Mouse (Mus musculus): ENCODE data around the gene Kdm2b. TPM values are rescaled to one million over a fixed set of nuclear protein-coding genes. Genes with fewer than 3 reads are reported as not detected.

Gene Kdm2b
- total RNA-seq, 4 experiments from 2014 or later: 29.1 to 40.3 (median 34.6) TPM

DNA sequence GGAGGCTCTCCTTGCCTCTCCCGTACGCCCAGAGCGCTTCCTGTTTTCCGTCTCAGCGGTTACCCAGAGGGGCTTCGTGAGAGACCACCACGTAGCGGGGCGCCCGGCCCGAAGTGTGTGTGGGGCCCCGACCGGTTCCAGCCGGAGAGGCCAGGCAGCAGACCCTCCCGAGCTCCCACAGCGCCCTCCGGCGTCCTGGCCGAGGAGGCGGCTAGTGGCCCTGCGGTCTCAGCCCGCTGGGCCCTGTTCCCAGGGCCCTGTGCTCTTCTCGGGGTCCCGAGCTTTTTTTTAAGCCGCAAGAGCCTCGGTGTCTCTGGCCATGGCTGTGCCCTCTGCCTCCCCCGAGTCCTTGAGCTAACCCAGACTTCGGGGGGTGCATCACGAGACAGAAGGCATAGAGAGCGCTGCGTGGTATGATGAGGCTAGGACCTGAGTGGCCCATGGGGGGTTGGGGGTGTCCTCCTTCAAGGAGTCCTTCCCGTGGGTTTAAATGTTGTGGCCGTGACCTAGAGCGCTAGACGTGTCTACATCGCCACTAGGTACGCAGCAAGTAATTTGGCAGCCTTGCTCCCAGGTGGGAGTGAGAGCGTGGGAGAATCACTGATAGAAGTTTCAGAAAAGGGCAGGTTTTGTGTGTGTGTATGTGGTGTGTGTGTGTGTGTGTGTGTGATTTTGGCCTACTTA, 139.2 kb downstream of the Kdm2b start:
- peak; percentile 11 to 27 for DNase-seq (ENCODE audit: low spot score in 2 of 2)

DNA sequence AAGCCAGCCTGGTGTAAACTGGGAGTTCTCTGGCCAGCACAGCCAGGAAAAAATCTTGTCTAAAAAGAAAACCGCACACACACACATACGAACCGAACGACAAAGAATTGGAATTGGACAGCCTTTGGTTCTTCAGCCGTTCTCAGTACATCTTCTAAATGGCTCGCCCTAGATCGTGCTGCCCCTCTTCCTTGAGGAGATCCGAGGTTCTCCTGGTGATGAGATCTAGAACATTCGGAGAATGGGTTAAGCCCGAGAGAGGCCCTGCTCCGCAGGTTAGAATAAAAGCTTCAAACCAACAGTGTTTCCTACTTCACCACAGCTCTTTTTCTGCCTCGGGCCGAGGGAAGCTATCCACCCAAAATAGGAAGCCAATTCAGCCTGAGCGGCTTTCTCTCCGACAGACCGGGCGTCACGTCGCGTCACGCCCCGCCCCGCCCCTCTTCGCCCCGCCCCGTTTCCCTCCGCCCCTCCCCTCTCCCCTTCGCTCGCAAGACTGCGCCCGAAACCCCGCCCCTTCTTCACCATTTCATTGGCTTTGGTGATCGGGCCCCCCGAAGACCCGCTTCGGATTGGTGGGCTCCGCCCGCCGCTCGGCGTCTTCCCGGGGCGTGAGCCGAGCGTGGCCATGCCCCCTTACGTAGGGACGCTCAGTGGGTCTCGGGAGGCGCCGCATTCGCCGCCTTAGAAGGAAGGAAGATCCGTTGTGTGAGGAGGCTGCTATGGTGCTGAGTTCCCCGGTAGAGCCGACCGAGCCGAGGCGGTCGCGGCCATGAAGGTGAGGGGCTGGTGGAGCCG, 139.9 kb downstream of the Kdm2b start, which contains the start of gene Rnf34:
Gene Rnf34 (plus strand): TSS at position 528 of the 798 bp plus-strand sequence.
- peak; percentile 95 to 96 for DNase-seq (ENCODE audit: low spot score in 2 of 2)

DNA sequence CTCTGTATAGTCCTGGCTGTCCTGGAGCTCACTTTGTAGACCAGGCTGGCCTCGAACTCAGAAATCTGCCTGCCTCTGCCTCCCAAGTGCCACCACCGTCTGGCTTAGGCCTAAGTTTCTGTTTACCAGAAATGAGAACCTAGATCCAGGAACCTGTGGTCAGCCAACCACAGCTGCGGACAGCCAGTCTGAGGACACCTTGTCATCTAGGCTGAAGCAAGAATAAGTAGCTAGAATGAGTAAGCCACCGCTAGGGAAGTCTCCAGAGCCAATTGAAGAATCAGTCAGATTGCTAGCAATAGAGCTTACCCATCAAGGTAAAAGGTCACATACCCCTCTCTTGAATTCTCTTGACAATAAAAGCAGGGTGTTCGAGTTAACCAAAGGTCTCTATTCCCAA, 145.8 kb downstream of the Kdm2b start:
- DNase-seq (ENCODE audit: low spot score in 2 of 2): no peak

DNA sequence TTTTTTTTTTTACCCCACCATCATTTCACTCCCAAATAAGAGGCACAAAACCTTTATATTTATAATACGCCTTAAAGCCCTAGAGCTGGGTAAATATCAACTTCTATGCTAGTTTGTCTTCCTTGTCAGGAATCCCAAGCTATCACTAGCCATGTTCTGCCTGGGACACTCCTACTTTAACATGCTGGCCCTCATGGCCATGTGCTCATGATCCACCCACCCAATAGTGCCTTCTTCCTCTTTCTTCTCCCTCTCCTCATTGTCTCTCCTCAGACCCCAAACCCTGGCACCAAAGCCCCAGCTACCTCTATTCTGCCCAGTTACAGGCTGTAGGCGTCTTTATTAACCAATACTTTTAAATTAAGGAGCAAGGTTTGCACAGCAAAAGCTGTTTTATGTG, 148.5 kb downstream of the Kdm2b start:
- no peak for DNase-seq (ENCODE audit: low spot score in 2 of 2)

DNA sequence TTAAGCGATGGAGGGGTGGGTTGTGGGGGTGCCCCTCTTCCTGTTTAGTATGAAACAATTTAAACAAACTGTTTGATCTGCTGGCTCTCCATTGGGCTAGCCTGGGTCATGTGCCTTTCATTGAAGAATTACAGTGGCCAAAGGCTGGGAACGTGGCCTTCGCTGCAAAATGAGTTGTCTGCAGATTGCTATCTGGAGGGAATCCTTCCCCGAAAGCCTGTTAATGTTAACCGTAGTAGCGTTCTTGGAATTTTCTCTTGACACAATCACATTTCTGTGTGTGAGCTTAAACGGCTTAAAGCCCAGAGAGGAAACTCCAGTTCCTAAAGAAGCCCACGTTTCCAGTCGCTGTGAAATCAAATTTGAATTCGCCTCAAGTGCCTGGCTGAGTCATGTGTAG, 156.6 kb downstream of the Kdm2b start:
- no peak for DNase-seq (ENCODE audit: low spot score in 2 of 2)

DNA sequence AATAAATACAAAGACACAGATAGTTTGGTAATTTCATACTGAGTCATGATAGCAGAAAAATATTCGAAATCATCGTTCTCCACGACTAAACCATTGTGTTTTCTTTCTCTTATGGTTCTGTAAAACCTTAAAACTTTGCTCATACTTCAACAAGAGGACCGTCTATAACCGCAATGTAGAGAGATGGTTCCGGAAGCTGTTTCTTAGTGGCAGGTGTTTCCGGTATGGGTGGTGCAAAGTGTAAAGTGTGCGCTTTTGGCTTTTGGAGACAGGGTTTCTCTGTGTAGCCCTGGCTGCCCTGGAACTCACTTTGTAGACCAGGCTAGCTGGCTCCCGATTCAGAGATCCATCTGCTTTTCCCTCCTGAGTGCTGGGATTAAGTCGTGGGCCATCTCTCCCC, 157.1 kb downstream of the Kdm2b start:
- DNase-seq (ENCODE audit: low spot score in 2 of 2): no peak

DNA sequence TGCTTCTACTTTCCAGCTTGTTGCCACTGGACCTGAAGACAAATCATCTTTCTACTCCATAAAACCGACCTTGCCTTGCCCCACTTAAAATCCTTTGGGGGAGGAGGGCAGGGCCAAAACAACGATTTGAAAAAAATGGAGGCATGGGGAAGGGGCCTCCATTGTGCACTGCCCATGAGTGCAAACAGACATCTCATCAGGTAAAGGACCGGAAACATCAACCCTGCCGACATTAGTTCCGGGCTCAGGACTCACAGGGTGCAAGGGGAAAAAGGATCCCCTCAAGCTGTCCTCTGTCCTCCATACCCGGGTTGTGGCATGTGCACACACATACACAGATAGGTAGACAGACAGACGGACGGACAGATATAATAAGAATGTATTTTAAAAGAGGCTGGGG, 164.5 kb downstream of the Kdm2b start:
- no peak for DNase-seq (ENCODE audit: low spot score in 2 of 2)

DNA sequence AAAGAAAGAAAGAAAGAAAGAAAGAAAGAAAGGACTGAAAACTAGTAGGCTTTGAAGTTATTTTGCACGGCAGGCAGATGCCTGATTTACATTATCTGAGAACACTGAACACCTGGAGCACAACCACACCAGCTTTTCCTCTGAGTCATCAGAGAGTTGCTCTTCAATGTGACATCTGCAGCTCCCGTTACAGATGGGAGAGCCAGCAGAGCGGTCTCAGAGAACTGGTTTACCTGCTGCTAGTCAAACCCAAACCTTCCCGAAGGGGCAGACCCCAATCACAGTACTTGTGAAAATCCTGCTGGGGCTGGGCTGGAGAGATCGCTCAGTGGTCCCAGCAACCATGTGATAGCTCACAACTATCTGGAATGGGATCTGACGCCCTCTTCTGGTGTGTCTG, 165.2 kb downstream of the Kdm2b start:
- no peak for DNase-seq (ENCODE audit: low spot score in 2 of 2)

DNA sequence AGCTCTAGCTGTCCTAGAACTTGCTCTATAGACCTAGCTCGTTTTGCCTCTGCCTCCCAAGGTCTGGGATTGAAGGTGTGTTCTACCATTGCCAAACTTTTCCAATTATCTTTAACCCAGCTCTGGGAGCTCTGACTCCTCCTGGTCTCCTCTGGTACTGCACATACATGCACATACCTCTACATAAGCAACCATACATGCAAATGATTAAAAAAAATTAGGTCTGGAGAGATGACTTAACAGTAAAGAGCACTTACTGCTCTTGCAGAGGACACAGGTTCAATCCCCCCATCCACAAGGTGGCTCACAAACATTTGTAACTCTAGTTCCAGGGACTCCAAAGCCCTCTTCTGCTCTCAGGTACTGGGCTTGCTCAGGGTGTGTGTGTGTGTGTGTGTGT, 165.6 kb downstream of the Kdm2b start:
- DNase-seq (ENCODE audit: low spot score in 2 of 2): no peak

DNA sequence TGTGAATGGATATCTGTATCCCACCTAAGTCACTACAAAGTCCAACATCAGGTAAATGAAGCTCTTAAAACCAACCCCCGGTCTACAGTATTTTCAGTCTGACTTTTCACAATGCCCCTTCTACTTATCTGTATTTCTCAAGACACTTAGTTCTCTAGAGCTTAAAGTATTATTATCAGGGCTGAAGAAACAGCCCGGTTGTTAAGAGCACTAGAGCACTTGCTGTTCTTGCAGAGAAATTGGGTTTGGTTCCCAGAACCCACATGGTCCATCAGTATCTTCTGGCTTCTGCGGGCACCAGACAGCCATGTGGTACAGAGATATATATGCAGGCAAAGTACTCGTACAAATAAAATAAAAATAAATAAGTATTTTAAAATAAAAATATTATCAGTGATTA, 167.2 kb downstream of the Kdm2b start:
- DNase-seq (ENCODE audit: low spot score in 2 of 2): no peak

DNA sequence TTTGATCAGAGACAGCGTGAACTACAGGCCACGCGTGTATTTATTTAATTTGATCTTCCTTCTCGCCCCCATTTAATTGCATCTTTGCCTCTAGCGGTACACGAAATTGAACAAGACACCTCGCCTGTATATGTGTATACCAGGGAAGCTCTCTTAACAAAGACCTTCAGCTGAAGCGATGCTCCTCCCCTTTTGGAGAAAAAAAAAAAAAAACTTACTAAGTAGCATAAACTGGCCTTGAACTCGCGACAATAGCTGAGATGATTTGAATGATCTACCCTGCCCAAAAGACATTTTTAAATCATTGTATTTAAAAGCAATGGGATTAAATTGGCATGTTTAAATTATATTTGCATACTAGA, 168.1 kb downstream of the Kdm2b start:
- no peak for DNase-seq (ENCODE audit: low spot score in 2 of 2)

DNA sequence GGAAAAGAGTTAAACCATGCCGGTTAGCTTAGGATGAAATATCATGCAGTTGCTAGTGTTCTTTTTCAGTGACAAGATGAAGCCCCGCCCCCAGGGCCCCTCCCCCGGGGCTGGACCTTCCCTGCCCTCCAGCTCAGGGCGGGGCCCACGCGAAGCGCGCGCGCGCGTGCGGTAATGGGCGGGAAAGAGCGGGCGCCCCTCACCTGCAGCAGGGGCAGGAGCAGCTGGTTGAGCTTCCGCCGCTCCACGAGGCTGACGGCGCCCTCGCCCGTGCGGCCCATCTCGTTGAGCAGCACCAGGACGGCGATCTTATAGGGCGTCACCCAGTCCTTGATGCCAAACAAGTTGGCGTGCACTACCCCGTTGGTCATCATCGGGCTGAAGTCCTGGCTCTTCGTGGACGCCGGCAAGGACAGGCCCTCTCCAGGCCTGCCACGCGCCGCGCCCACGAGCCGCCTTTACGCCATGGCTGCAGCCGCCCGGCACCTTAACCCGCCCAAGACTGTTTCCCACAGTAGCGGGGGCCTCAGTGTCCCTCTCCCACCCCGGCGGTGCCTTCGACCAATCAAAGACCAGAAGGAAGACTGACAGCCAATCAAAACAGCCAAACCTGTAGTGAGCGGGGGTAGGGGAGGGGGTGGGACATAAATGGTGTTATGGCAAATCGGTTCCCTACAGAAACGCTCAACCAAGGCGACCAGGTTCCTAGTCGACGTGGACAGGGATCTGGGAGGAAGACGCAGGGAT, 168.7 kb downstream of the Kdm2b start, which contains the start of gene Anapc5:
Gene Anapc5 (minus strand): TSS at position 563 of the 747 bp plus-strand sequence.
- DNase-seq (ENCODE audit: low spot score in 2 of 2): peak; percentile 89 to 93

Other genes starting within 250 kb of the Kdm2b start
- 10 to 100 TPM; 87.3 to 96.2 (median 93.0) TPM for gene Camkk2, start 210.4 kb downstream of the Kdm2b start, total RNA-seq (2022)
- 100 to 1,000 TPM; 192 to 236 (median 203) TPM for gene Anapc5, start 168.5 kb downstream of the Kdm2b start, total RNA-seq (2022)
- 10 to 100 TPM; 49.7 to 59.8 (median 56.6) TPM for gene Rnf34, start 139.8 kb downstream of the Kdm2b start, total RNA-seq (2022)
- gene Orai1, start 25.3 kb upstream of the Kdm2b start, total RNA-seq (2022): 10 to 100 TPM in 3 of 4 experiments, 1 to 10 TPM in 1; 9.4 to 16.0 (median 14.1) TPM
- gene Morn3, start 57.2 kb upstream of the Kdm2b start, total RNA-seq (2022): not detected
- 10 to 100 TPM; 15.4 to 22.0 (median 18.7) TPM for gene Tmem120b, start 78.6 kb upstream of the Kdm2b start, total RNA-seq (2022)
- gene Rhof, start 142.9 kb upstream of the Kdm2b start, total RNA-seq (2022): 10 to 100 TPM; 42.0 to 46.6 (median 45.3) TPM
- gene Setd1b, start 152.4 kb upstream of the Kdm2b start, total RNA-seq (2022): 10 to 100 TPM; 33.1 to 37.9 (median 35.0) TPM
- gene Psmd9, start 179.6 kb upstream of the Kdm2b start, total RNA-seq (2022): 10 to 100 TPM; 26.2 to 34.3 (median 27.4) TPM
- gene Hpd, start 192.9 kb upstream of the Kdm2b start, total RNA-seq (2022): not detected

Data from layer of hippocampus, adult 8-10 months (tissue).